Mouse (Mus musculus) heart, adult 2 months (tissue): ENCODE measurements around the gene Fat4. TPM values are rescaled to one million over a fixed set of nuclear protein-coding genes. Genes with fewer than 3 reads are reported as not detected.

Experiments
- DNase-seq, 2 experiments: peaks; one replicate each; pipeline ENCODE4 v3.0.0; 2021
- H3K27ac ChIP-seq: fragments of 200-600 bp; 2 replicates; pipeline ENCODE4 v1.8.1; 2022
- H3K27me3 ChIP-seq: fragments of 200-500 bp; 2 replicates; pipeline ENCODE4 v1.6.1; 2012; ENCODE audit warnings: mild to moderate bottlenecking, low read length, inconsistent platforms, mixed read lengths; ENCODE audit not compliant: control insufficient read depth, insufficient read depth
- H3K36me3 ChIP-seq: fragments of 200-500 bp; 2 replicates; pipeline ENCODE4 v1.6.1; 2012; ENCODE audit warnings: low read length, inconsistent platforms; ENCODE audit not compliant: control insufficient read depth, insufficient read depth
- H3K4me1 ChIP-seq: fragments of 200-500 bp; 2 replicates; pipeline ENCODE4 v1.6.1; 2011; ENCODE audit warnings: low read length; ENCODE audit not compliant: control insufficient read depth, insufficient read depth
- H3K4me3 ChIP-seq: fragments of 200-600 bp; 2 replicates; pipeline ENCODE4 v1.8.1; 2022
- H3K79me2 ChIP-seq: fragments of 200-500 bp; replicated peaks from 2 replicates; pipeline ENCODE4 v1.6.1; 2012; ENCODE audit warnings: mild to moderate bottlenecking, inconsistent platforms, low read length, moderate library complexity, mixed read lengths; ENCODE audit not compliant: control insufficient read depth, insufficient read depth
- H3K9ac ChIP-seq: fragments of 200-500 bp; 2 replicates; pipeline ENCODE4 v1.6.1; 2012; ENCODE audit warnings: low read depth, mild to moderate bottlenecking, control low read depth, inconsistent platforms, low read length, mixed read lengths
- CTCF ChIP-seq: fragments of 200-600 bp; IDR thresholded peaks from 2 replicates; pipeline ENCODE4 v1.8.1; 2022; ENCODE audit warnings: antibody characterized with exemption, mild to moderate bottlenecking, moderate library complexity
- EP300 ChIP-seq: fragments of 200-500 bp; IDR thresholded peaks from 2 replicates; pipeline ENCODE4 v1.6.1; 2011; ENCODE audit warnings: low read depth, low read length, control low read depth; ENCODE audit not compliant: insufficient read depth
- POLR2A ChIP-seq: fragments of 200-500 bp; IDR thresholded peaks from 2 replicates; pipeline ENCODE4 v1.6.1; 2011; ENCODE audit warnings: mild to moderate bottlenecking, low read depth, low read length, control low read depth; ENCODE audit not compliant: insufficient read depth
- WGBS: fragments of 180-500 bp; shearing (Covaris S2); methylation state at CpG from one replicate; pipeline ENCODE4 v1.1.7; 2018; 5-methylcytosine and 5-hydroxymethylcytosine counted together
- intact Hi-C: fragments of 180-260 bp; cut with DNase I; formaldehyde crosslinking; loops from one replicate; pipeline ENCODE4 v1.15.1; 2025
- polyA plus RNA-seq: library from polyadenylated mRNA; depleted of rRNA; stranded (reverse); fragments of >200 nt; gene quantifications from 2 replicates; pipeline ENCODE4 v1.2.3, GENCODE M21; 2012
- total RNA-seq, 2 experiments: library from RNA; stranded (reverse); gene quantifications; 2 replicates each; pipeline ENCODE4 v1.2.3; 2021

Gene Fat4
- total and polyA plus RNA-seq, 3 experiments, result 1.9 to 5.1 (median 5.1) TPM

DNA sequence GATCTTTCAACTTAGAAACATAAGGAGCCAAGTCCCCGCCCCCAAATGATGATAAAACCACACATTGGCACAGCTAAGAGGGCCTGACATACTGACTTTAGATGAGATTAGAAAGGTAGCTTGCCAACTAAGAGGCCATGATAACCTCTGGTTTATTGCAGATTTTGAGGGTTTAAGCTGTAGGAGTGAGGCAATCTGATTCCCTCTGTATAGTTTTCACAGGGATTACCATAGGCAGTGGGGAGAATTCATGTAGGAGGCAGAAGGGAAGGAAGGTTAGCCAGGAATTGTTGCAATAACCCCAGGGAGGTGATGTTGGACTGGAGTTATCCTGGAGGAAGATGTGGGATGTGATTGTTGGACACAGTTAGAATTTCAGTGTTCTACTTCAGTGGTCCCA is 163.4 kb downstream of the Fat4 start:
- Histone ChIP-seq H3K79me2 (no peaks in the 10 kb centered on the region), H3K4me1 (no peaks in the 10 kb centered on the region), H3K27me3 (no peaks in the 10 kb centered on the region), H3K9ac (no peak overlapping the region), H3K27ac (no peak overlapping the region), H3K4me3 (no peak overlapping the region), H3K36me3 (no peaks in the 10 kb centered on the region)
- TF ChIP-seq CTCF, result no peak
- no peak for TF ChIP-seq POLR2A
- no peak for TF ChIP-seq EP300
- intact Hi-C loops, result no loop called here
- 79% methylated on average over 1 of the region's 1 CpGs for WGBS
- DNase-seq, result no peak

DNA sequence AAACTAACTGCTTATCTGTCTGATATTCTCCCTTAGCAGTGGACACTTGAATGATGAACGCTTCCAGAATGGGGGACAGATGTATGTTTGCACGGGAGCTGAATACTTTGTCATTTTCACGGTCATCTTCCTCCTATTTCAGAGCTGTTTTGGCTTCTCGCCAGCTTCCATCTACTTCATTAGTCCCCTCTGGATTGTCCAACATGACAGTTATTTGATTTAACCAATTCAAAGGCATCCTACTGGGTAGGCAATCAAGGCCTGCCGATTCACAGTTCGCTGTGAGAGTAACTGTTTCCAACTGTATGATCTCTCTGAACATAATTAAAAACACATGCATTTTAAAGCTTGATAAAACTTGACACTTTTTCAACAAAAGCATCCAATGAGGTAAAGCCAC is 166.3 kb downstream of the Fat4 start:
- TF ChIP-seq EP300 (no peak), CTCF (no peak)
- H3K9ac ChIP-seq, result no peak overlapping the region
- no peaks in the 10 kb centered on the region for H3K27me3 ChIP-seq
- no peak overlapping the region for H3K4me3 ChIP-seq
- no peak overlapping the region for H3K27ac ChIP-seq
- intact Hi-C loops, result no loop called here
- DNase-seq, result no peak
- no peaks in the 10 kb centered on the region for H3K4me1 ChIP-seq
- no peaks in the 10 kb centered on the region for H3K36me3 ChIP-seq
- no peaks in the 10 kb centered on the region for H3K79me2 ChIP-seq
- WGBS, result 68% methylated on average over 6 of the region's 6 CpGs
